Mouse (Mus musculus) retina, postnatal 1 day (tissue): ENCODE measurements around the gene Ntf5.

Experiments used
- DNase-seq: peaks from one replicate; pipeline ENCODE4 v3.0.0-alpha.2; 2012

Ntf5 gene

DNA sequence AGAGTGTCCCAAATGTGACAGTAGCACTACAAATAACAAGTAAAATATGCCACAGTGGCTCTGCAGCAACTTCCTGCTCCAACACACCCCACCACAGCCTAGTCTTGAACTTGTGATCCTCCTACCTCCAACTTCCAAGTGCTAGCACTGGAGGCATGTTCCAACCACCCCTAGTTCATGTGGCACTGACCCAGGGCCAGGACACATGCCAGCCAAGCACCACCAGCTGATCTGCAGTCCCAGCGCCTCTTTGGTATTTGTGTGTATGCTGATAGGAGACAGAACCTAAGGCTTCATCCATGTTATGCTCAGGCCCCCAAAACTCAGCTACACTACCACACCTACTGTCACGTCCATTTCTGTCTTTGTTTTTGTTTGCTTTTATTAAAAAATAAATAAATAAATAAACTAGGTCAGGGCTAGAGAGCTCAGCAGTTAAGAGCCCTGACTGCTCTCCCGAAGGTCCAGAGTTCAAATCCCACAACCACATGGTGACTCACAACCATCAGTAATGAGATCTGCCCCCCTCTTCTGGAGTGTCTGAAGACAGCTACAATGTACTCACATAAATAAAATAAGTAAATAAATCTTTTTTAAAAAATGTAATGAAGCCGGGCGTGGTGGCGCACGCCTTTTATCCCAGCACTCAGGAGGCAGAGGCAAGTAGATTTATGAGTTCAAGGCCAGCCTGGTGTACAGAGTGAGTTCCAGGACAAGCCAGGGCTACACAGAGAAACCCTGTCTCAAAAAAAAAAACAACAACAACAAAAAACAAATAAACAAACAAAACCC, 50.7 kb downstream of the Ntf5 start:
- no peak for DNase-seq

DNA sequence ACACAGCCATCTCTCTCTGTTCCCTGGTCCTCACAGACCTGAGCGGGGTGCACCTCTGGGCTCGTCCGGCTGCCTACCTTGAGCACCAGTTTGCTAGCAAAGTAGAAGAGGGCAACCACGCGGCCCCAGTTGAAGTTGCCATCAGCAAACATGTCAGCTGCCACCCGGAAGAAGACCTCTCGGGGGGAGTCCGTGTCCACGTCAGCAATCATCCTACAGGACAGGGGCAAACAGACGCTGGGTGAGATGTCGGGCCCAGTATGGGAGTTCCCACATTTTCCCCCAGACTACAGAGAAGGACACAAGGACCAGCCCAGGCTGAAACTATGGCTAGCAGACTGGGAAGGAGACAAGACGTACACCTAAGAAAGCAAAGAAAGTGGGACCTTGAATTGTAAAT, 51.6 kb downstream of the Ntf5 start:
- DNase-seq, result no peak

DNA sequence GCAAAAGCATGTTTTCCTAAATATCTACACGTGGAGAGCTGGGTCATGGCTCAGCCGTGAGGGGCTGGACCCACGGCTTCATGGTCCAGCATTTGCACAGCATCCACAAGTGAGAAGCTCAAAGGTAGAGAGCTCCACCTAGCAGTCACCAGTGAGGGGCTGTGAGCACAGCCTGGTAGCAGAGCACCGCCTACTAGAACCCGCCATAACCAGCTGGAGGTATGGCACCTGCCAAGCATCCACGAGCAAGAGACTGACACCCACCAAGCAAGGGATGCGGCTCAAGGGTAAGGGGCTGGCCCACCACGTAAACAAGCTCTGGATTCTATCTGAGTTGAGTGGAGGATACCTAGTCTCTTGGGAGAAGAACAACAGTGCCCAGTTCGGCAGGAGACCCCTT, 52.1 kb downstream of the Ntf5 start:
- DNase-seq, result no peak

DNA sequence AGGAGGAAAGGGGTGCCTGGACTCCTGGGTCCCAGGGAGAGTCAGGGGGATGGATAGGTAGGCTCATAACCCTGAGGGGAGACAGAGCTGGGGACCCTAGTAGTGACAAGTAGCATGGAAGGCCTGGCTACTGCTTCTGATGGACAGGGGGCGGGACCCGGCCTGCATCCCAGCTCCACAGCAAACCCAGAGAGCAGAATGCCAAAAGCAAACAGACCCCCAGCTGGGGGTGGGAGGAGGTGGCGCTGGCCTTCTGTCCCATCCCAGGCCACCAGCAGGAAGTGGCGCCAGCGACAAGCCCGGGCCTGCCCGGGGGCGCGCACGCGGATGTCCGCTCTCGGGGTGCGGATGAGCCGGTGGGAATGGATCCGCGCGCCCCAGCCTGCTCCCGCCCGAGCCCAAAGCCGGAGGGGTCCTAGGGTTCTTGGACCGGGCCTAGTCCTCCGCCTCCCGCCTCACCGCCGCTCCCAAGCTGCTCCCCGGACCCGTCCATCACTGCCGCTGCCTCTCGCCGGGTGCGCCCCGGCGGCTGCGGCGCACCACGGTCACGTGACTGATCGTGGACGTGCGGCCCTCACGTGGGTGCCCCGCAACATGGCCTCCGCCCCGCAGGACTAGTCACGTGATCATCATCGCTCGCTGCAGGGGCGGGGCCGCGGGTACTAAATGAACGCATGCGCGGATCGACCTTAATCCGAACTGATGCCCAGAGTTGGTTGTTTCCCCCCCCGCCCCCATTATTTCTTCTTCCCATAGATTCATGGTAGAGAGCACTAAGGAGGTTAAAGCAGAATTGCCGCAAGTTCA, 53.0 kb downstream of the Ntf5 start, which contains the start of gene Bax:
Gene Bax (minus strand): TSS at position 616 of the 807 bp plus-strand sequence.
- DNase-seq, result peak; percentile 98
